Mouse (Mus musculus): ENCODE data around the gene Gm5105.

The Gm5105 gene

GRCm38 (mm10) chr3:138068103-138068502 lies 915 bp upstream of the Gm5105 start:
- no peak for DNase-seq

- DNase-seq: no peak
These were observed 786 bp downstream of the Gm5105 start for GRCm38 (mm10) chr3:138066348-138066856.

DNA sequence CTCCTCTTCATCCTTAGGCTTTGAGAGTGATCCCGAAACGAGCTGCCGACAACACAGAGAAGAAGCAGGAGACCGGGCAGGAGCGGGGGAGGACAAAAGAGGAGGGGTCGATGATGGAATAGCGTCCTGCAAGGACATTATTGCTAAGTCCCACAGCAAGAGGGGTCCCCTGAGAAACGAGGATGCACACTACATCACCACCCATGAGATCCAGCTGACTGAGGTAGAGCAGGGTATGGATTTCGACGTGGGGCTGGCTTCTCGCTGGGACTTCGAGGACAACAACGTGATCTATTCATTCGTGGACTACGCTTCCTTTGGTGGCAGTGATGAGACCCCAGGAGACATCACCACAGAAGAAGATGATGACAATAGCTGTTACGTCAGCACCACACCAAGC lies 1.3 kb downstream of the Gm5105 start:
- no peak for DNase-seq

GRCm38 (mm10) chr3:138064732-138065645 lies 2.2 kb downstream of the Gm5105 start, which contains the start of gene 1110002E22Rik:
TSS of gene 1110002E22Rik (plus strand) at chr3:138065052.
- DNase-seq: no peak

GRCm38 (mm10) chr3:138063731-138064329 lies 3.4 kb downstream of the Gm5105 start:
- peak; percentile 28 for DNase-seq

DNA sequence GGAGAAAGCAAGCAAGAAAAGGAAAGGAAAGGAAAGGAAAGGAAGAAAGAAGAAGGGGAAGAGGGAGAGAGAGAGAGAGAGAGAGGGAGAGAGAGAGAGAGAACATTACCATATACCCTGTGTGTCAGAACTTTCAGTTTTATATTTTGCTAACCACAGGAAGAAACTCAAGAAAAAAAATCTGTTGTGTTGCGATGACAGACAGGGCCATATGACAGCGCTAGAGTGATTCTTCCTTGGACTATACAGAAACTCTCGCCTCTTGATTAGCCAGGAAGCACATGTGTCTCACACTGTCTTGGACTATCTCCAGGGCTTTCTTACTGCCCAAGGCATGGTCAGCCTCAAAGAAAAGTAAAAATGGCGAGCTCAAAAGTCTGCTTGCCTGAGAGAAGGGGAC lies 4.5 kb downstream of the Gm5105 start:
- DNase-seq: no peak

- no peak for DNase-seq
These were observed 5.8 kb downstream of the Gm5105 start for GRCm38 (mm10) chr3:138061205-138061911.

DNA sequence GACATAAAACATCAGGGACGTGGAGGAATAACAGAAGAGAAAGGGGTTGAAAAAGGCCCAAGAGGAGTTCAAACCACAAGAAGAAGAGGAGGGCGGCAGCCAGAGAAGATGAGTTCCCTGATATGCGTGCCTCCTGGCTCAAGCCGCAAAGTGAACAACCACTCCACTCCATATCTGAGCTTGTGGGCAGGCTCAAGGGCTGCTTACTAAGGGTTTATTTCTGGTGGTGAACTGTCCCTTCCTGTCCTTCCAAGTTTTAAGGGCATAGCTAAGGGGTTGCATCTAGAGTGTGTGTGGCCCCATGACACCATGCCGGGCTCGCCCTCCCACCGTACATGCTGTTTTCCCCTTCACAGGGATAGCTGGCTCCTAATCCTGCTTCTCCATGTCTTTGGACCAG lies 6.8 kb downstream of the Gm5105 start:
- DNase-seq: no peak

GRCm38 (mm10) chr3:138058226-138058625 lies 9.0 kb downstream of the Gm5105 start:
- no peak for DNase-seq

- no peak for DNase-seq
These were observed 10.2 kb downstream of the Gm5105 start for GRCm38 (mm10) chr3:138056976-138057375.

DNA sequence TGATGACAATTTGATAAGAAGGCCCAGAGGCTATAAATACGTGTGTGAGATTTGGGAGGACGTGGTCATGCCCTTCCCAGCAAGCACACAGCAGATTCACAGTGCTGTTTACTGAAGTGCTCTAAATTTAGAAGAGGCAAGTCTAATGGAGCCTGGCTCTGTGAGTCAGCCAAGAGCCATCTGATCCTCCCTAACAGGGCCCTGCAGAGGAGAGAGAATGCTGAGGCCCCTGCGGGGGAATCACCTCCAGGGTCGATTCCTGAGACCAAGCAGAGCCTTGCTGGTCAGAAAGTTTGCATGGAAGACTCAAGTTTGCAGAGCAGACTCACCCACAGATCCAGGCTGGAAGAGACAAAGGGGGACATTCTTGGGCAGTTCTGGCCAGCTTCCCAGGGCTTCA lies 13.2 kb downstream of the Gm5105 start:
- DNase-seq: no peak

DNA sequence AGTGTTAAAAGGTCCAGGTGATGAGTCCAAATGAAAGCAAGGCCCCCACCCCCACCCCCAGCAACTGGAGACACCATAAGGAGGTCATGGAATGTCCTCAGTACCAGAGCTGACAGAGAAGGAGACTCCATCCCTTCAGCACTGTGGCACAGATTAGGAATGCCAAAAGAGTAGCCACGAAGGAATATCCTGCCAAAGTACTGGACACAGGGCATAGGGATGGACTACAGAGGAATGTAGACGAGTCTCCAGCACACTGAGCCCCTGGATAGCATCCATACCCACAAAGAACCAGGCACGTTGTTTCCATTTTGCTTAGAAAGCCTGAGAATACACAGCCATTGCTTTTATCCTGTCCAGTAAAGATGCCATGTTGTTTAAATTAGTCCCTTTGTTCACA lies 15.8 kb downstream of the Gm5105 start:
- no peak for DNase-seq

DNA sequence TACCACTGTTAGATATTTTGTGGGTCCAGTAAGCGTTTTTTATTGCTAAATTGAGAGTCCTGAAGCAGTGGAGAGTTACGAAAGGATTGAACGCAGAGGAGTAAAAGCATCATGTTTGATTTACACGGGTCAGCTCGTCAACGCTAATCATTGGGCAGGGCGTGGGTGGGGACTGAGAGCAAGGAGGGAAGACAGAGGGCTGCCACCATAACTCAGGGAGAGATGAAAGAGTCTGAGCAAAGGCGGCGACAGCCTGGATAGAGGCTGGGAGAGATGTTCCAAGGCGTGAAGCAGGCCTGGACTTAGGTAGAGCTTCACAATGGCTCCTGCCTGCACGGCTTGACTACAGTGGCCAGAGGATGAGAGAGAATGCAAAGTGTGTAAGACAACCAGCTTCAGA lies 16.4 kb downstream of the Gm5105 start:
- no peak for DNase-seq

DNA sequence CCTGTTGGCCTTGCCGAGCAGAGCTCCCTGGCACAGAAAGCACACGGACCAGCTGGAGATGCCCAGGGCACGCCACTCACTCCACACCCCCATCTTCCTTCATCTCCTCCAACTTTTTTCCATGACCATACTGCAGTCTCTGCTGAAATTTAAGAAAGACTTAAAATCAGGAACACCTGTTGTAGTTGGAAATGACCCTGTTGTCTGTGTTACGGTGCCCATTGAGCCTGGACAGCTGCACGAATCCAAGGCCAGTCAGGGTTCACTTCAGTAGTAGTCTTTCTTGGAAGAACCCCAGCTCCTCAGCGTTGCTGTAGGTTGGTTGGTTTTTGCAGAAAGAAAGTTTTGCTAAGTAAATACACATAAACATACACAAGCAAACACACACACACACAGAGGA lies 17.6 kb downstream of the Gm5105 start:
- DNase-seq: no peak

GRCm38 (mm10) chr3:138043316-138043715 lies 23.9 kb downstream of the Gm5105 start:
- no peak for DNase-seq

DNA sequence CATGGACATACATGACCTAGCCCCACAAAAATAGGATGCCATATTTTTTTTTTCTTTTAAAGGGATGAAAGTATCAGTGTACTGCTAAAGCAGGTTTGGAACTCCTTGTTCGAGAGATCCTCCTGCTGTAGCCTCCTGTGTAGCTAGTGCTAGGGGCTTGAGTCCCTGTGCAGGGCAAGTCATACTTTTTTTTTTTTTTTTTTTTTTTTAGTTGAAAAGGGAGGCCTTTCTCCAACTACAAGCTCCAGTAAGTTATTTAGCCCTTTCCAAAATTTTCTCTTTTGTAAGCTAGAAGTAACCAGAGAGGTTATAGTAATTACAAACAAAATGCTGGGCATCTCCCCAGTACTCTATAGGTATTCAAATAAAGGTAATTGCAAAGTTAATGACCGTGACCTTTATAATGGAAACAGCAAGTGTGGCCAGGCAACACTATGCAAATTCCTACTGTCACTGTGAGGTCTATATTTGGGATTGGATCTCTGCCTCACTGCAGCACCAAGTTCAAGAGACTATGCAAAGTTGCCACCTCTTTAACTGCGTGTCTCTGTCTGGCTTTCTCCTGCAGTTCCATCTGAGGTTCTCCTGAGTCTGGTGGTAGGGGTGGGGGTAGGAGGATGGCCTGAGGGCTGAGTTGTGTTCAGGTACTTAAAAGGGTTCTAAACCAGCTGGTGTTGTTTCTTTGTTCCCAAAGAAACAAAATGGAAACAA lies 25.4 kb downstream of the Gm5105 start:
- DNase-seq: no peak

DNA sequence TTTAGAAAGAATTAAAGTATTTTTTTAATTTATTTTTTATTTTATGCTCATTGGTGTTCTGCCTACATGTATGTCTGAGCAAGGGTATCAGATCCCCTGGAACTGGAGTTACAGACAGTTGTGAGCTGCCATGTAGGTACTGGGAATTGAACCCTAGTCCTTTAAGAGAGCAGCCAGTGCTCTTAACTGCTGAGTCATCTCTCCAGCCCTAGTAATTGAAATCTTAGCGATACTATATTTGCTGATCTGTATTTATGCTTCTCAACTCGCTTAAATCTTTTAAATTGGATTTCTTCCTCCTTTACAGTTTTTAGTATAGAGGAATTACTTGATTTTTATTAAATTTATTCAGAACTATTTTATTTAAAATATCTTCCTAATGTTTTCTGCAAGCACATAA lies 26.2 kb downstream of the Gm5105 start:
- no peak for DNase-seq

- DNase-seq: no peak
These were observed 33.2 kb downstream of the Gm5105 start for GRCm38 (mm10) chr3:138033986-138034385.

- no peak for DNase-seq
These were observed 36.6 kb downstream of the Gm5105 start for GRCm38 (mm10) chr3:138030563-138030962.

DNA sequence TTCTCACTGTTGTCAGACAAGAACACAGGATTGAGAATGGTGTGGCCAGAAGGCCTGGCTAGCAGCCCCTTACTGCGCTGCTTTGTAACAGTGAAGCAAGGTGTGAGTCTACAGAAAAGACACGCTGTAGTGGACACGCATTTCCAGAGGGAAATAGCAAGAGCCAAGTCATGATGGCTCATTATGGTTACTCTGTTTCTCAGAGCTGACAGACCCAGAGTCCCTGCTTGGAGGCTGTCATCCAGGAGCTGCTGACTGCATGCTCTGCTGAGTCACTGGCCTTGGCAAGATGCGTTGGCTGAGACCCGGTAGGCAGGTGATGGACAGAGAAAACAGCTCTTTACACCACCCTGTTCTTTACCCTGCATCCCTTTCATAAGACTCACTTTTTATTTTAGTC lies 37.8 kb downstream of the Gm5105 start:
- peak; percentile 27 for DNase-seq

GRCm38 (mm10) chr3:138027575-138028362 lies 39.4 kb downstream of the Gm5105 start:
- no peak for DNase-seq

DNA sequence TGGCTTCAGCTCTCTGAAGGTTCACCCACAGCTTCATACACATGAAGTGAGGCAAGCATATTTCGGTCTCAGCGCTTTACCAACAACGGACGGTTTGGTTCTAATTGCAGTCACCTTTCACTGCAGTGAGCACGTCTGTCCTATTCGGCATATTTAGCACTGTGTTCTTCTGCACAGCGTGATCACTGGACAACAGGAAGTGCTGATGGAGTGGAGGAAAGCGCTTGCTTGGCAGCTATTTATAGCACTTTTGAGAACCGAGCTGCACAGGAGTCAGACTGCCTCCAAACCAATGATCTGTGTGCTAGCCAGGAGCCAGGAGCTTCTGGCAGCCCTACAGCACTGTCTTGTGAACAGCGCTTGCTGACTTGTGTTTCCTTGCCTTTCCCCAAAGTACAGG lies 40.9 kb downstream of the Gm5105 start:
- no peak for DNase-seq
